Mouse (Mus musculus): Measurements from ENCODE around the gene Ctf2.

Ctf2 gene

GRCm38 (mm10) chr7:127681888-127682553 is 49.9 kb downstream of the Ctf2 start:
- no peak for DNase-seq

- no peak for DNase-seq
Measured at GRCm38 (mm10) chr7:127680541-127680940, 51.4 kb downstream of the Ctf2 start.

DNA sequence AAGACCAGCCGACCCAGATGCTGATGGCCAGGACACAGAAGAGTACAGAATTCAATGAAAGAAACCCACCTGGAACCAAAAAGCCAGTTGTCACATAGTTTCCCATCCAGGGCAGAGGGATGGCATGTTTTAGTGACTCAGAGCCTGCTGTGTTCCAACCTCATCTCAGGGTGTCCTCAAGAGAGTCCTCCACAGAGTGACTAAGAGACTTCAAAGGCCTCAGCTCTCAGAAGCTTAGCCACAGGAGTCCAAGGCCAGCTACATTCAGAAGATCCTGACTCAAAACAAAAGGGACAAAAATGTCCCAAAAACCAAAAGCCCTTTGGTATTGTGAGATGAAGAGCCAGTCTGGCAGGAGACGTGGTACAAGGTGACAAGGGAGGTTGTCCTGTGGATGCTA is 53.2 kb downstream of the Ctf2 start:
- DNase-seq = no peak

DNA sequence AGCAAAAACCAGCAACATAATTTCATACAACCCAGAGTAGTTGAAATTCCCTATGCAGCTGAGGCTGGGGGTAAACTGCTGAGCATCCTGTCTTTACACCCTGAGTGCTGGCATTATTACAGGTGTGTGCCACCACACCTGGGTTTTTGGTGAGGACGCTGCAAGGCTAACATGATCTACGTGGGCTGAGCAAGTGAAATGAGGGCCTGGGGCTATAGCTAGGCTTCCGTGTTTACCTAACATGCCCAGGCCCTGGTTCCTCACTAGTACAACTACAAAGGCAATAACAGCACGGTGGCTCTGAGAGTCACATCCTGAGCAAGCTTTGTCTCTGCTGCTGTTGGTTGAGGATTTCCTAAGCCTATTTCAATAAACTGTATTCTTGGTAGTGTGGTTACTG is 54.4 kb downstream of the Ctf2 start:
- DNase-seq = no peak

GRCm38 (mm10) chr7:127677077-127677476 is 54.9 kb downstream of the Ctf2 start:
- DNase-seq = no peak

DNA sequence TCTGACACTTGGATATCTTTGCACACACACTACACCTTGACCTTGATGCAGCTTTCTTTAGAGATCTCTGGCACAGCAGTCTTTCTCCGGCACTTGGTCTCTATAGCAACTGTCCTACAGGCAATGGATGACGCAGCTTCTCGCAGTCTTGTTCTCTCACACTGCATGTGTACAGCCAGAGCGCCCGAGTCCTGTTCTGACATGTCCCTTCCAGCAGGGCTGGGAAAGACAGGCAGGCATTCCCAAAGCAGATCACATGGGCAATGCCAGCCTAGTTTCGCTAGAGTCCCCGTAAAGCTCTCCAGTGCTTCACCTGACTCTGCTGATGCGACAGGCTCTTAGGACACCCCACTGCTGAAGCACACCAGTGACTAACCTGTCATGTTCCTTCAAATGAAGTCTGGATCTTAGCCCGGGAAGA is 56.6 kb downstream of the Ctf2 start:
- DNase-seq = no peak

- peak; percentile 83 for DNase-seq
Measured at GRCm38 (mm10) chr7:127674977-127675376, 57.0 kb downstream of the Ctf2 start.

DNA sequence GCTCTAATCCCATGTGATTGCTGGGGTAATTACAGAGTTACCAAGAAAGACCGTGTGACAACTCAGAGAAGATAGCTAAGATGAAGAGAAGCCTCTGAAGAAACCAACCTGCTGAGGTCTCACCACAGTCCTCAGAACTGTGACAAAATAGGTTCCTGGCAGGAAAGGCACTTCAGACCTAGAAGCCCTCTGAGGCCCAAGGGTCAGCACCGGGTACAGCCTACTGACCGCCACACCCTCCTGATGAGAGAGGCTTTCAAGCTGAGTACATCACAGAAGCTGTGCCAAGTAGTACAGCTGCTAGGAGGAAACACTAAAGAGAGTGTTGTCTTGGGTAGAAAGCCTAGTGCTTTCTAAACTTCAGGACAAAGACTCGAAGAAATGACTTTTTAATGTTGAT is 59.2 kb downstream of the Ctf2 start:
- no peak for DNase-seq

GRCm38 (mm10) chr7:127671880-127672774 is 59.8 kb downstream of the Ctf2 start:
- no peak for DNase-seq
